Mouse (Mus musculus) gonadal fat pad, adult 2 months (tissue): ENCODE results near the gene Dlg1. TPM values are rescaled to one million over a fixed set of nuclear protein-coding genes. Genes with fewer than 3 reads are reported as not detected.

Source experiments
- DNase-seq: peaks from one replicate; pipeline ENCODE4 v3.0.0-alpha.2; 2012; ENCODE audit warnings: low read depth
- polyA plus RNA-seq: library from polyadenylated mRNA; depleted of rRNA; stranded (reverse); fragments of >200 nt; gene quantifications from 2 replicates; pipeline ENCODE4 v1.2.3, GENCODE M21; 2012

The Dlg1 gene
- polyA plus RNA-seq, 1 experiment = 23.3 TPM

GRCm38 (mm10) chr16:31863920-31864319, 200.7 kb downstream of the Dlg1 start:
- no peak for DNase-seq

- DNase-seq = no peak
These were observed 202.0 kb downstream of the Dlg1 start for GRCm38 (mm10) chr16:31865242-31865641.

- DNase-seq = no peak
These were observed 203.7 kb downstream of the Dlg1 start for GRCm38 (mm10) chr16:31866911-31867310.

GRCm38 (mm10) chr16:31867736-31868135, 204.5 kb downstream of the Dlg1 start:
- DNase-seq = no peak

- no peak for DNase-seq
These were observed 210.5 kb downstream of the Dlg1 start for GRCm38 (mm10) chr16:31873721-31874120.

GRCm38 (mm10) chr16:31875391-31875790, 212.1 kb downstream of the Dlg1 start:
- DNase-seq = no peak

- no peak for DNase-seq
These were observed 213.1 kb downstream of the Dlg1 start for GRCm38 (mm10) chr16:31876386-31876785.

GRCm38 (mm10) chr16:31878052-31878451, 214.8 kb downstream of the Dlg1 start:
- no peak for DNase-seq

GRCm38 (mm10) chr16:31878573-31879257, 215.5 kb downstream of the Dlg1 start, which contains the start of gene Meltf:
Meltf (plus strand) TSS chr16:31878810.
- no peak for DNase-seq

GRCm38 (mm10) chr16:31880146-31880840, 217.1 kb downstream of the Dlg1 start:
- no peak for DNase-seq

- no peak for DNase-seq
These were observed 219.2 kb downstream of the Dlg1 start for GRCm38 (mm10) chr16:31882381-31882908.

GRCm38 (mm10) chr16:31883302-31883701, 220.1 kb downstream of the Dlg1 start:
- no peak for DNase-seq

- no peak for DNase-seq
These were observed 220.7 kb downstream of the Dlg1 start for GRCm38 (mm10) chr16:31883902-31884301.

- DNase-seq = no peak
These were observed 227.7 kb downstream of the Dlg1 start for GRCm38 (mm10) chr16:31890907-31891306.

GRCm38 (mm10) chr16:31893396-31894141, 230.3 kb downstream of the Dlg1 start:
- no peak for DNase-seq

- no peak for DNase-seq
These were observed 233.9 kb downstream of the Dlg1 start for GRCm38 (mm10) chr16:31896971-31897774.

GRCm38 (mm10) chr16:31898546-31899326, 235.5 kb downstream of the Dlg1 start:
- no peak for DNase-seq

- no peak for DNase-seq
These were observed 238.6 kb downstream of the Dlg1 start for GRCm38 (mm10) chr16:31901886-31902285.

GRCm38 (mm10) chr16:31903239-31903638, 240.0 kb downstream of the Dlg1 start:
- no peak for DNase-seq

GRCm38 (mm10) chr16:31905331-31905730, 242.1 kb downstream of the Dlg1 start:
- no peak for DNase-seq
